Mouse (Mus musculus) lung, embryonic 16.5 days (tissue): ENCODE data around the gene A930002H24Rik. TPM values are rescaled to one million over a fixed set of nuclear protein-coding genes. Genes with fewer than 3 reads are reported as not detected.

Experiments
- ATAC-seq: fragments of 200-750 bp; cut with Nextera tagmentation; 2 replicates; pipeline ENCODE4 v1.8.0; 2017; ENCODE audit warnings: low read depth, mild to moderate bottlenecking, moderate library complexity
- H3K27ac ChIP-seq: fragments of 300-500 bp; sonication (generic); 2 replicates; pipeline ENCODE4 v1.5.1; 2014; ENCODE audit warnings: mild to moderate bottlenecking, control low read depth, low read length
- H3K27me3 ChIP-seq: fragments of 300-500 bp; sonication (generic); 2 replicates; pipeline ENCODE4 v1.6.1; 2014; ENCODE audit warnings: low read depth, low read length, mixed read lengths; ENCODE audit not compliant: control insufficient read depth, insufficient read depth
- H3K36me3 ChIP-seq: fragments of 300-500 bp; sonication (generic); 2 replicates; pipeline ENCODE4 v1.6.1; 2014; ENCODE audit warnings: low read length; ENCODE audit not compliant: control insufficient read depth, insufficient read depth
- H3K4me1 ChIP-seq: fragments of 300-500 bp; sonication (generic); replicated peaks from 2 replicates; pipeline ENCODE4 v1.6.1; 2014; ENCODE audit warnings: low read length, mixed read lengths; ENCODE audit not compliant: control insufficient read depth, insufficient read depth
- H3K4me2 ChIP-seq: fragments of 300-500 bp; sonication (generic); 2 replicates; pipeline ENCODE4 v1.6.1; 2014; ENCODE audit warnings: low read depth, low read length, control low read depth
- H3K4me3 ChIP-seq: fragments of 300-500 bp; sonication (generic); 2 replicates; pipeline ENCODE4 v1.5.1; 2014; ENCODE audit warnings: mild to moderate bottlenecking, low read length, control low read depth
- H3K9ac ChIP-seq: fragments of 300-500 bp; sonication (generic); 2 replicates; pipeline ENCODE4 v1.6.1; 2014; ENCODE audit warnings: low read length, control low read depth
- H3K9me3 ChIP-seq: fragments of 300-500 bp; sonication (generic); 2 replicates; pipeline ENCODE4 v1.6.1; 2016; ENCODE audit warnings: low read length; ENCODE audit not compliant: control insufficient read depth
- WGBS: fragments of 180-500 bp; shearing (Covaris S2); extraction: QIAGEN DNeasy Blood & Tissue Kit; methylation state at CpG from one replicate; pipeline ENCODE4 v1.1.7; 2014; 5-methylcytosine and 5-hydroxymethylcytosine counted together
- polyA plus RNA-seq: library from polyadenylated mRNA; unstranded; fragments of >200 nt; fragmentation: Nextera tagmentation; extraction: Ambion mirVana; gene quantifications from 2 replicates; pipeline ENCODE4 v1.2.1, GENCODE M21; 2015

A930002H24Rik gene
- polyA plus RNA-seq, 1 experiment from 2014 or later, result 2.5 TPM

GRCm38 (mm10) chr17:63824141-63824540, 39.5 kb downstream of the A930002H24Rik start:
- H3K4me1 ChIP-seq, result no peaks in the 10 kb centered on the region
- no peaks in the 10 kb centered on the region for H3K27me3 ChIP-seq
- ATAC-seq, result no peak
- H3K9ac ChIP-seq, result no peak overlapping the region
- H3K4me3 ChIP-seq, result no peak overlapping the region
- 85% methylated on average over 4 of the region's 4 CpGs for WGBS
- H3K4me2 ChIP-seq, result no peak overlapping the region
- no peak overlapping the region for H3K27ac ChIP-seq
- H3K36me3 ChIP-seq, result no peaks in the 10 kb centered on the region
- no peaks in the 10 kb centered on the region for H3K9me3 ChIP-seq

- Histone ChIP-seq H3K4me1 (no peaks in the 10 kb centered on the region), H3K27me3 (no peaks in the 10 kb centered on the region), H3K9ac (no peak overlapping the region), H3K4me2 (no peak overlapping the region), H3K4me3 (no peak overlapping the region), H3K9me3 (no peaks in the 10 kb centered on the region), H3K36me3 (no peaks in the 10 kb centered on the region), H3K27ac (no peak overlapping the region)
- 65% methylated on average over 10 of the region's 10 CpGs for WGBS
- ATAC-seq, result no peak
These were observed 45.1 kb downstream of the A930002H24Rik start for GRCm38 (mm10) chr17:63818444-63819027.

GRCm38 (mm10) chr17:63813552-63813951, 50.0 kb downstream of the A930002H24Rik start:
- H3K4me1 ChIP-seq, result no peaks in the 10 kb centered on the region
- no peak overlapping the region for H3K27ac ChIP-seq
- WGBS, result 78% methylated on average over 6 of the region's 6 CpGs
- no peak overlapping the region for H3K9ac ChIP-seq
- no peaks in the 10 kb centered on the region for H3K36me3 ChIP-seq
- no peaks in the 10 kb centered on the region for H3K27me3 ChIP-seq
- no peak for ATAC-seq
- no peak overlapping the region for H3K4me2 ChIP-seq
- H3K9me3 ChIP-seq, result no peaks in the 10 kb centered on the region
- H3K4me3 ChIP-seq, result no peak overlapping the region

Other genes with a start within 250 kb of the A930002H24Rik start
- gene Fer, start 729 bp downstream of the A930002H24Rik start, polyA plus RNA-seq, result 28.5 and 30.4 TPM in 2 replicates